Mouse (Mus musculus) C2C12 (cell line): Measurements from ENCODE around the gene Mxra7. TPM values are rescaled to one million over a fixed set of nuclear protein-coding genes. Genes with fewer than 3 reads are reported as not detected.

Experiments used
- H3K27me3 ChIP-seq: one replicate; pipeline ENCODE4 v1.6.1; 2011; ENCODE audit not compliant: control insufficient read depth, insufficient read depth, insufficient read length
- H3K36me3 ChIP-seq: one replicate; pipeline ENCODE4 v1.6.1; 2011; ENCODE audit not compliant: control insufficient read depth, insufficient read depth
- H3K4me3 ChIP-seq: one replicate; pipeline ENCODE4 v1.5.1; 2011; ENCODE audit warnings: mild to moderate bottlenecking, control low read depth; ENCODE audit not compliant: poor library complexity, insufficient read depth, severe bottlenecking
- H3K79me2 ChIP-seq: one replicate; pipeline ENCODE4 v1.6.1; 2011; ENCODE audit not compliant: control insufficient read depth, insufficient read depth
- H3K79me3 ChIP-seq: one replicate; pipeline ENCODE4 v1.6.1; 2011; ENCODE audit warnings: low read depth, control low read depth
- H3ac ChIP-seq: one replicate; pipeline ENCODE3; 2011; ENCODE audit warnings: low read depth; ENCODE audit not compliant: control insufficient read depth, insufficient read length
- CEBPB ChIP-seq: IDR thresholded peaks from one replicate; pipeline ENCODE4 v1.6.1; 2011; ENCODE audit warnings: low read depth, mild to moderate bottlenecking, control low read depth, moderate library complexity
- CTCF ChIP-seq: IDR thresholded peaks from one replicate; pipeline ENCODE4 v1.5.1; 2011; ENCODE audit not compliant: control insufficient read depth, insufficient read depth, insufficient read length
- FOSL1 ChIP-seq: IDR thresholded peaks from one replicate; pipeline ENCODE4 v1.8.0; 2011; ENCODE audit warnings: mild to moderate bottlenecking, low read length; ENCODE audit not compliant: poor library complexity, insufficient read depth, severe bottlenecking
- MAX ChIP-seq: IDR thresholded peaks from one replicate; pipeline ENCODE4 v1.6.1; 2011; ENCODE audit warnings: mild to moderate bottlenecking, control low read depth
- MYOD1 ChIP-seq: IDR thresholded peaks from one replicate; pipeline ENCODE4 v1.6.1; 2011; ENCODE audit warnings: low read depth; ENCODE audit not compliant: control insufficient read depth, insufficient read length
- MYOG ChIP-seq: IDR thresholded peaks from one replicate; pipeline ENCODE4 v1.6.1; 2011; ENCODE audit not compliant: control insufficient read depth, insufficient read length; ENCODE audit errors: extremely low read depth
- USF1 ChIP-seq: IDR thresholded peaks from one replicate; pipeline ENCODE4 v1.6.1; 2011; ENCODE audit warnings: low read depth, mild to moderate bottlenecking, control low read depth, moderate library complexity
- polyA plus RNA-seq: library from polyadenylated mRNA; unstranded; fragments of >200 nt; fragmentation: generic; extraction: Trizol; gene quantifications from one replicate; pipeline ENCODE4 v1.2.1, GENCODE M21; 2012; ENCODE audit warnings: missing spikeins

The Mxra7 gene
- polyA plus RNA-seq, 1 experiment = 70.2 TPM

DNA sequence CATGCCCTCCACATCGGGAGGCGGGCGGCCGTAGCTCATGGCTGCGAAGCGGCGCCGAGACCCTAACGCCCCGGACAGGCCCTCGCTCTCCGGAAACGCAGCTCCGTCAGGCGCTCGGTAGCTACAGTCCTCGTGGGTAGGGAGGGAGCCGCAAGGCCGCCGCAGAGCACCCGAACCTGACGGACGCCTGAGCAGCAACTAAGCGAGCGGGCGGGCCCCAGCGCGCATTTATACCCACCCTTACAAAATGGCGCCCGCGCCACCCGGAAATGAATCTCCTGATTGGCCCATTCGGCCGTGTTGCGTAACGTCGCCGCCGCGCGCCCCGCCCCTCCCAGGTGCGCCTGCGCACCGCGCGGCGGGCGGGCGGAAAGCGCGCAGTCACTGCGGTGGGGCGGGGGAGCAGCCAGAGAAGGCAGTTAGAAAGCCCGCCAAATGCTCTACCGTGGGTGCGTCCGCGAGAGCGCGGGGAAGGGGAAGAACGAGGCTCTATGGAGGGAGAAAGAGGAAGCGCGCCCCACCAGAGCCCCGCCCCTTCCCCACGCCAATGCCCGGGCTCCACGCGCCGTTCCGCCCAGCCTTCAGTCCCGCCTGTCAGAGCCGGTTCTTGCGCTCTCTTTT, 25.2 kb upstream of the Mxra7 start, which contains the start of gene Srsf2:
Gene Srsf2 (minus strand): TSS at position 204 of the 621 bp plus-strand sequence.
- H3ac ChIP-seq = peak within 1 kb of the TSS; percentile 94
- no peak for TF ChIP-seq MYOG
- peak; percentile 97 for TF ChIP-seq CEBPB
- TF ChIP-seq CTCF = no peak
- peak within 1 kb of the TSS; percentile 98 for H3K4me3 ChIP-seq
- peaks cover 56% of the 10 kb centered on the region for H3K36me3 ChIP-seq
- peaks cover 86% of the 10 kb centered on the region for H3K79me2 ChIP-seq
- H3K27me3 ChIP-seq = no peaks in the 10 kb centered on the region
- H3K79me3 ChIP-seq = peaks cover 56% of the 10 kb centered on the region

DNA sequence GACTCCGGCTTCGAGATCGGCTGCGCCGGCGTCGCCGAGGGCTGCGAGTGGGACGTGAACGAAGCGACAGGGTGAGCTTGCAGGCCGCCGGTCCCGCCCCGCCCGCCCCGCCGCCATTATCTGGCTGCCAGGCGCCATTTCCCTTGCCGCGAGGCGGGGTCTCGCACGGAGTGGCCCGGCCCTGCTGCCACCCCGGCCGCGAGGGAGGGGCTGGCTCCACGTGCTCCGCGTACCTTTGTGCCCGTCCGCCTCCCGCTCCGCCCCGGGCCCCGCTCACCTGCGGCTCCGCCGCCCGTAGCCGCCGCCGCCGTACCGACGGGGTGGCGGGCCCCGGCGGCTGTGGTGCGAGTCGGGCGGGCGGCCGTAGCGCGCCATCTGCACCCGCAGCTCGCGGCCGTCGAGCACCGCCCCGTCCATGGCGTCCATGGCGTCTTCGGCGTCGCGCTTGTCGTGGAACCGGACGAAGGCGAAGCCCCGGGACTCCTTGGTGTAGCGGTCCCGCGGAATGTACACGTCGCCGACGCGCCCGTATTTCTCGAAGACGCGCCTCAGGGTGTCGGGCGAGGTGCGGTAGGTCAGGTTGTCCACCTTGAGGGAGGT, 24.5 kb upstream of the Mxra7 start, which contains the start of gene Mfsd11:
Gene Mfsd11 (plus strand): TSS at position 150 of the 600 bp plus-strand sequence.
- H3K79me3 ChIP-seq = peaks cover 56% of the 10 kb centered on the region
- TF ChIP-seq CEBPB = no peak
- TF ChIP-seq USF1 = no peak
- no peak for TF ChIP-seq FOSL1
- no peak for TF ChIP-seq MYOD1
- TF ChIP-seq MAX = no peak
- no peak for TF ChIP-seq CTCF
- TF ChIP-seq MYOG = no peak
- no peaks in the 10 kb centered on the region for H3K27me3 ChIP-seq
- peak within 1 kb of the TSS; percentile 94 for H3ac ChIP-seq
- peak within 1 kb of the TSS; percentile 98 for H3K4me3 ChIP-seq
- H3K36me3 ChIP-seq = peaks cover 62% of the 10 kb centered on the region
- H3K79me2 ChIP-seq = peaks cover 91% of the 10 kb centered on the region

DNA sequence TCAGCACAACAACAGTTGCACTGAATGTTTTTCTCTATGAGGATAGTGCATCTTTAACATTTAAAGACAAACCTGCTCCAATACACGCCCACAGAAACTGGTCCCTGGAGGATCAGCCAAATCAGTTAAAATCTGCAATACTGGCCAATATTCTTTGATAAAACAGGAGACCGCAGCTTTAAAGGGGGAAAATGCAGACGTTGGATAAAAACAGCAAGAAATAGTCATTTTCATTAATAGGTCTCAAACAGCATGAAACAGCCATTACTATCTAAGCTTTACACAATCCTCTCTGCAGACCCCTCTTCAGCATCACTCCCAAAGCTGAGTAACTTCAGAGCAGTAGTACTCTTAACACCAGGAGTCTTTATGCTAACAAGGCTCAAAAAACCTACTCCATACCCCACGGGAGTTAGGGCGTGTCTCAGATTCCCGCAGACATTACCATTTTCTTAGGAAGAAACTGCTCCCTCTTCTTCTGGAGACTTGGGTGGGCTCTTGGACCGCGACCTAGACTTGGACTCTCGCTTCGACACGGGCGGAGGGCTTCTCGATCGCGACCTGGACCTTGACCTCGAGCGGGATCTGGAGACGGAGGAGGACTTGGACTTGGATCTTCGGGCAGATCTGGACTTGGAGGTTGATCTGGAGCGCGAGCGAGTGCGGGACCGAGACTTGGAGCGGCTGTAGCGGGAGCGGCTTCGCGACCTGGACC, 23.9 kb upstream of the Mxra7 start:
- Histone ChIP-seq H3K36me3 (peaks cover 60% of the 10 kb centered on the region), H3ac (peak overlapping the region; percentile 84), H3K4me3 (peak overlapping the region; percentile 98)

DNA sequence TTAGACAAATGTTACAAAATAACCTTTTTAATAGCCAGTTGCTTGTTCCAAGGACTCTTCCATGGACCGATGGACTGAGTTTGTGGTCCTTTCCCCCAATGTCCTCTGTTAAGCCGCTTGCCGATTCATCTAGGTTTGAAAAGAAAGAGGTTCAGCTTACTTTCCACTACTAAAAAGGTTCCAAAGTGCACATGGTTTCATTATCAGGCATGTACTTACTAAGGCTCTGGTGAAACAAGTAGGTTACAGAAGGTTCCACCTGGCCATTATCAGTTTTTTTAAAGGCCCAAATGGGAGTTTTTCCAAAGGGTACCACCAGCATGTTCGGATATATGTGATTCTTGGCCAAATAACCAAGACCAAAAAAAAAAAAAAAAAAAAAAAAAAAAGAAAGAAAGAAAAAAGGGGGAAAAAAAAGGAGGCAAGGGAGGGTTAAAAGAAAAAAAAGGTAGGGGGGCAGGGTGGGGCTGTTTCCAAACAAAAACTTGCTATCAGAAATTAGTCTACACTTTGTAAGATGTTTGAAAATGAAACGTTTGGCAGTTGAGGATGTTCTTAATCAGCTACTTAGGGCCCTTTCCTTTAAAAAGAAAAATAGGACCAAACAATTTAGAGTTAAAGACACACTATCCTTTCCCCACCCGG, 23.1 kb upstream of the Mxra7 start:
- Histone ChIP-seq H3K79me3 (peaks cover 58% of the 10 kb centered on the region), H3K36me3 (peaks cover 61% of the 10 kb centered on the region), H3K27me3 (no peaks in the 10 kb centered on the region), H3K79me2 (peaks cover 91% of the 10 kb centered on the region), H3K4me3 (peak overlapping the region; percentile 98), H3ac (peak overlapping the region; percentile 66)
- TF ChIP-seq FOSL1 (no peak), USF1 (no peak), MYOD1 (no peak), MYOG (no peak), MAX (no peak), CEBPB (no peak), CTCF (no peak)

More for the DNA sequence above, 23.9 kb upstream of the Mxra7 start:
- H3K79me2 ChIP-seq = peaks cover 91% of the 10 kb centered on the region
- H3K79me3 ChIP-seq = peaks cover 58% of the 10 kb centered on the region
- no peaks in the 10 kb centered on the region for H3K27me3 ChIP-seq
- TF ChIP-seq MYOG = no peak
- TF ChIP-seq MAX = no peak
- TF ChIP-seq CEBPB = no peak
- no peak for TF ChIP-seq MYOD1
- TF ChIP-seq USF1 = no peak
- TF ChIP-seq FOSL1 = no peak
- TF ChIP-seq CTCF = no peak

DNA sequence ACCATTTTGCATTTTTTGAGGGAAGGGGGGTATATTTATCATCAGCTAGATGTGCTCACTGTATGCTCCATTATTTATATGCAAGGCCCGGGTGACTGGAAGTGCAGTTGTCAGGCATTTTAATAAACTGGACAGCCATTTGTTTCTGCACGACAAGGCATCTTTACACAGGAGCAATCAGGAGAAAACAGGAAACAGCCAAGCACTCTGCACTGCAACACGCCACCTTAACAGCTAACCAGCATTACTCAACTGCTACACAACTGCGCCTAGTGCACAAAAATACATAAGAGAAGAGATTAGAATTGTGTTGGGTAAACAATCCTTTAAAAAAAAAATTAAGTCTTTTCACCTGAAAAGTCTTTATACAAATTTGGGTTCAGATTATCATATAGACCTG, 22.2 kb upstream of the Mxra7 start:
- TF ChIP-seq MYOG (no peak), FOSL1 (no peak), USF1 (no peak), CEBPB (no peak), MYOD1 (no peak), CTCF (no peak), MAX (no peak)
- peak overlapping the region; percentile 98 for H3K4me3 ChIP-seq
- H3K27me3 ChIP-seq = no peaks in the 10 kb centered on the region
- peaks cover 53% of the 10 kb centered on the region for H3K79me3 ChIP-seq
- H3K79me2 ChIP-seq = peaks cover 92% of the 10 kb centered on the region
- peaks cover 63% of the 10 kb centered on the region for H3K36me3 ChIP-seq
- H3ac ChIP-seq = peak overlapping the region; percentile 61
